Mouse (Mus musculus): Measurements from ENCODE around the gene Amigo2. TPM values are rescaled to one million over a fixed set of nuclear protein-coding genes. Genes with fewer than 3 reads are reported as not detected.

Amigo2 gene
- polyA plus RNA-seq, 1 experiment = 0.99 TPM

DNA sequence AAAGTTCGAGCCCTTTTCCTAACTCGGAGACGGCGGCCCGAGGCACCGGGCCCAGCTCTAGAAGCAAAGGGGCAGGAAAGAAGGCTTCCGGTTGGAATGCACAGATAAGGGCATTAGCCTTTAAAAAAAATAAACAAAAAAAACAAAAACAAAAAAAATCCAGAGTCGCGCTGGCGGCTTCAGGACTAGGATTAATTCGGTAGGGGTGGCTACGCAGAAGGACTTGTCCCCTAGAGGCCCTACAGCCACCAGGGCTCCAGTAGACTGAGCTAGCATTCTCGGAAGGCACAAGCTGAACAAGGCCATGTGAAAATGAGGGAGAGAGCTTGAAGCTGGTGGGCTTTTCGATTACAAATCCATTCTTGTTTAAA lies 689 bp upstream of the Amigo2 start:
- TF ChIP-seq POLR2A (IDR thresholded peaks at IDR 0.05; ENCODE audit: low read depth, low read length) (no peak), CTCF (conservative IDR thresholded peaks at IDR 0.05; ENCODE audit: insufficient read depth, insufficient read length, low read depth, low read length) (no peak)
- H3K36me3 ChIP-seq (ENCODE audit: control insufficient read depth, insufficient read depth, low read length) = no peaks in the 10 kb centered on the region
- H3K4me1 ChIP-seq (ENCODE audit: control insufficient read depth, insufficient read depth, low read length) = no peaks in the 10 kb centered on the region
- H3K27ac ChIP-seq (ENCODE audit: insufficient read depth, low read depth, low read length) = peak overlapping the region; percentile 91
- H3K27me3 ChIP-seq (replicated peaks; ENCODE audit: control insufficient read depth, insufficient read depth, low read length) = no peaks in the 10 kb centered on the region
- peak; percentile 50 for DNase-seq
- peak overlapping the region; percentile 80 for H3K4me3 ChIP-seq (ENCODE audit: insufficient read depth, low read depth, low read length)
- under 1% methylated on average over 14 of the region's 14 CpGs for WGBS

DNA sequence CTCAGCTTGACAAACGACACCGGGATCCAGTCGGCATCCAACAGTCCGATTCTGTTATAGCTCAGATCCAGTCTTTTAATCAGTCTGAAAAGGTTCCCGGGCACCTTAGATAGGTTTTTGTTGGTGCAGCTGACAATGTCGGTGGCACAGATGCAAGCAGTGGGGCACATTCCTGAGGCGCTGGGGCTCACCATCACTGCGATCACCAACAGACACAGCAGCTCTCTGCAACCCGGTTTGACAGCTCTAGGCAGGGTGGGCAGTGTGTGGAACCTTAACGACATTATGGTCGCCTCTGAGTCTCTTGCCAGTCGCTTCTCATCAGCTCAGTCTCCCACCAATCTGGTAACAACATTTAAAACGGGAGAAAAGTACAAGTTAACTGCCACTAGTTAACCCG lies 831 bp downstream of the Amigo2 start:
- no peak overlapping the region for H3K4me3 ChIP-seq (ENCODE audit: insufficient read depth, low read depth, low read length)
- no peaks in the 10 kb centered on the region for H3K4me1 ChIP-seq (ENCODE audit: control insufficient read depth, insufficient read depth, low read length)
- no peaks in the 10 kb centered on the region for H3K36me3 ChIP-seq (ENCODE audit: control insufficient read depth, insufficient read depth, low read length)
- no peak overlapping the region for H3K27ac ChIP-seq (ENCODE audit: insufficient read depth, low read depth, low read length)
- TF ChIP-seq POLR2A (IDR thresholded peaks at IDR 0.05; ENCODE audit: low read depth, low read length) = no peak
- no peak for TF ChIP-seq CTCF (conservative IDR thresholded peaks at IDR 0.05; ENCODE audit: insufficient read depth, insufficient read length, low read depth, low read length)
- DNase-seq = no peak
- WGBS = 34% methylated on average over 14 of the region's 14 CpGs
- no peaks in the 10 kb centered on the region for H3K27me3 ChIP-seq (replicated peaks; ENCODE audit: control insufficient read depth, insufficient read depth, low read length)

DNA sequence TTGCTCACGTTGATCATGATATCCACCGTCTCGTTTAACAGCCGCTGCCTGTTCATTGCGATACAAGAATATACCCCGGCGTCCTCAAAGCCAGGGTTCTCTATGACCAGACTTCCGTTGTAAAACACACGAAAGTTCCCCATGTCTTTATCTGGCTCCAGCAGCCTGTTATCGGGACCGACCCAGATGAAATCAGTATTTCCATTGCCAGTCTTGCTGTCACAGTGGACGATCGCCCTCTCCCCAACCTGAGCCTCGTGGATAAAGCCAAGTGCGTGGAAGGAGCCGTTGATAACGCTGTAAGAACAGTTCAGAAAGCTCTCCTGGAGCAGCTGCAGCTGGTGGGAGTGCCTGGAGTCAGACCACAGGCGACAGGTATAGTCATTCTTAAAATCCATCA lies 1.7 kb downstream of the Amigo2 start:
- WGBS = 80% methylated on average over 18 of the region's 18 CpGs
- Histone ChIP-seq H3K27ac (ENCODE audit: insufficient read depth, low read depth, low read length) (no peak overlapping the region), H3K36me3 (ENCODE audit: control insufficient read depth, insufficient read depth, low read length) (no peaks in the 10 kb centered on the region), H3K27me3 (replicated peaks; ENCODE audit: control insufficient read depth, insufficient read depth, low read length) (no peaks in the 10 kb centered on the region), H3K4me3 (ENCODE audit: insufficient read depth, low read depth, low read length) (no peak overlapping the region), H3K4me1 (ENCODE audit: control insufficient read depth, insufficient read depth, low read length) (no peaks in the 10 kb centered on the region)
- no peak for TF ChIP-seq POLR2A (IDR thresholded peaks at IDR 0.05; ENCODE audit: low read depth, low read length)
- no peak for TF ChIP-seq CTCF (conservative IDR thresholded peaks at IDR 0.05; ENCODE audit: insufficient read depth, insufficient read length, low read depth, low read length)
- no peak for DNase-seq

DNA sequence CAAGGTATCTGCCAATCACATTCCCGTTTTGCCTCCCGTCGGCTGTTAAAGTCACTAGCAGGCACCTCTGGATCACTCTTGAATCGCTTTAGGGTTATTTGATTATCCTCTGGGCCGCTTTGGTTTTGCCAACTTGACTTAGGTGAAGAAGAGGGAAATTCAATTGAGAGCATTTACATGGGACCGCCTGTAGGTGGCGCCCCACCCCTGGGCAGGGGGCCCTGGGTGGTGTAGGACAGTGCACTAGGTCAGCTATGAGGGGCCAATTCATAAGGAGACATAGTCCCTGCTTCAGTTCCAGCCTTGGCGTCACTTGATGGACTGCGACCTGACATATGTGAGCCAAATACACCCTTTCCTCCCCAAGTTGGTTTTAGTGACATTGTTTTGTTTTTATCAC lies 10.1 kb downstream of the Amigo2 start:
- WGBS = 45% methylated on average over 9 of the region's 9 CpGs
- H3K36me3 ChIP-seq (ENCODE audit: control insufficient read depth, insufficient read depth, low read length) = no peaks in the 10 kb centered on the region

DNA sequence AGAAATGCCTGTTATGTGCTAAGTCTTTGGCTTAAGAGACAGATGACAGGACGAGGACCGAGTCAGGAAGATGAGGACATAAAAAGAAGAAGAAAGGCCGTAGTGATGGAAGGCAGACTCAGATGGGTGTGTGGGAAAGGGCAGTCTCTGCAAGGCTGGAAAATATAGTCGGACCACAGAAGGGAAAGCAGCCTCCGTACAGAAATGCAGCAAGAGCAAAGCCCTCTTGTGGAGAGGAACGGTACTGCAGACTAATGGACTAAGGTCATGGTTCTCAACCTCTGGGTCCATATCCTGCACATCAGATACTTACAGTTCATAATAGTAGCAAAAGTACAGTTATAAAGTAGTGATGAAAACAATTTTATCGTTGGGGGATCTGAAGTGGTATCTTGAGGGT lies 11.9 kb downstream of the Amigo2 start:
- Histone ChIP-seq H3K27ac (ENCODE audit: insufficient read depth, low read depth, low read length) (no peak overlapping the region), H3K4me3 (ENCODE audit: insufficient read depth, low read depth, low read length) (no peak overlapping the region), H3K36me3 (ENCODE audit: control insufficient read depth, insufficient read depth, low read length) (no peaks in the 10 kb centered on the region), H3K27me3 (replicated peaks; ENCODE audit: control insufficient read depth, insufficient read depth, low read length) (no peaks in the 10 kb centered on the region), H3K4me1 (ENCODE audit: control insufficient read depth, insufficient read depth, low read length) (no peaks in the 10 kb centered on the region)
- TF ChIP-seq CTCF (conservative IDR thresholded peaks at IDR 0.05; ENCODE audit: insufficient read depth, insufficient read length, low read depth, low read length) (peak; percentile 83), POLR2A (IDR thresholded peaks at IDR 0.05; ENCODE audit: low read depth, low read length) (no peak)
- peak; percentile 62 for DNase-seq
- WGBS = 26% methylated on average over 7 of the region's 7 CpGs

More for the DNA sequence above, 10.1 kb downstream of the Amigo2 start:
- H3K4me3 ChIP-seq (ENCODE audit: insufficient read depth, low read depth, low read length) = no peak overlapping the region
- H3K27me3 ChIP-seq (replicated peaks; ENCODE audit: control insufficient read depth, insufficient read depth, low read length) = no peaks in the 10 kb centered on the region
- no peak overlapping the region for H3K27ac ChIP-seq (ENCODE audit: insufficient read depth, low read depth, low read length)
- DNase-seq = no peak
- no peaks in the 10 kb centered on the region for H3K4me1 ChIP-seq (ENCODE audit: control insufficient read depth, insufficient read depth, low read length)
- TF ChIP-seq CTCF (conservative IDR thresholded peaks at IDR 0.05; ENCODE audit: insufficient read depth, insufficient read length, low read depth, low read length) = peak; percentile 79
- TF ChIP-seq POLR2A (IDR thresholded peaks at IDR 0.05; ENCODE audit: low read depth, low read length) = no peak

DNA sequence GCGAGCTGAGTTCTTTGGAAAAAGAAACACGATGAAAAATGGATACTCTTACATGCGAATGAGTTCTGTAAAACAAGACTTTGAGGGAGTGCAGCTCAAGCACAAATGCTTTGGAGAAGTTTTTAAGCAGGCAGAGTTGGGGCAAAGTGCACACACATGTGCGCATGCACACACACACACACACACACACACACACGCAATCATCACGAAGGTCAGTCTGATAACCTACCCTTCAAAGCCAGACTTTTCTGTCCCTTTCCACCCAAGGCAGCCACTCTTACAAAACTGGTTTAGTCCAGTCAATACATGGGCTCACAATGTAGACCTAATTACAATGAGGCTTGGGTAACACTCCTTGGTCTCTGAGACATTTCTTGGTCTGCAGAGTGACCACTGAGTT lies 13.0 kb downstream of the Amigo2 start:
- no peak for DNase-seq
- no peak overlapping the region for H3K27ac ChIP-seq (ENCODE audit: insufficient read depth, low read depth, low read length)
- no peaks in the 10 kb centered on the region for H3K36me3 ChIP-seq (ENCODE audit: control insufficient read depth, insufficient read depth, low read length)
- no peak for TF ChIP-seq CTCF (conservative IDR thresholded peaks at IDR 0.05; ENCODE audit: insufficient read depth, insufficient read length, low read depth, low read length)
- no peak for TF ChIP-seq POLR2A (IDR thresholded peaks at IDR 0.05; ENCODE audit: low read depth, low read length)
- no peaks in the 10 kb centered on the region for H3K4me1 ChIP-seq (ENCODE audit: control insufficient read depth, insufficient read depth, low read length)
- H3K4me3 ChIP-seq (ENCODE audit: insufficient read depth, low read depth, low read length) = no peak overlapping the region
- H3K27me3 ChIP-seq (replicated peaks; ENCODE audit: control insufficient read depth, insufficient read depth, low read length) = no peaks in the 10 kb centered on the region
- WGBS = 89% methylated on average over 6 of the region's 6 CpGs

DNA sequence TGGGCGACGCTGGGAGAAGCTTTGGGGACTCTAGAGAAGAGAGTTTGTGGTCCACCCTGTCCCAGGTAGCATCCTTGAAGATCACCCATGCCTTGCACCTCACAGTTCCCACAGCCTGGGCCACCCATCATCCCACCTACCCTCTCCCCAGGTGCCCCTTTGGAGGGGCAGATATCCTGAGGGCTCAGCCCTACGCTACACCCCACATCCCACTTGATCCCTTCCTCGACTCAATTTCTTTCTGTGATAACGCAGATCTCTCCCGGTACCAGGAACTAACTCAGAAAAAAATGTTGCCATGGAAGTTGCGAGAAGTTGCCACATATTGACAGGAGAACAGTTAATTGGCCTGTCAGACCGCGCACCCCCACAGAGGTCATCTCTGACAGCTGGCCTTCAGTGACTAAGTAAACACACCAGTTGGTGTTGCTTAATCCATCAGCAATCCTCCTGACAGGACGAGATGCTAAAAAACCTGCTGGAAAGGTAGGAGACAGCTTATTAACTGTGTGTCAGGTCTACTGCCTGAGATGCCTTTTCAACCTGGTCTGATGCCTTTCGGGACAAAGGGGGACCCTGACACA lies 17.5 kb downstream of the Amigo2 start:
- H3K36me3 ChIP-seq (ENCODE audit: control insufficient read depth, insufficient read depth, low read length) = no peaks in the 10 kb centered on the region
- H3K4me3 ChIP-seq (ENCODE audit: insufficient read depth, low read depth, low read length) = no peak overlapping the region
- no peaks in the 10 kb centered on the region for H3K27me3 ChIP-seq (replicated peaks; ENCODE audit: control insufficient read depth, insufficient read depth, low read length)
- WGBS = 85% methylated on average over 11 of the region's 11 CpGs
- no peak overlapping the region for H3K27ac ChIP-seq (ENCODE audit: insufficient read depth, low read depth, low read length)
- no peak for DNase-seq
- TF ChIP-seq CTCF (conservative IDR thresholded peaks at IDR 0.05; ENCODE audit: insufficient read depth, insufficient read length, low read depth, low read length) = no peak
- no peak for TF ChIP-seq POLR2A (IDR thresholded peaks at IDR 0.05; ENCODE audit: low read depth, low read length)
- no peaks in the 10 kb centered on the region for H3K4me1 ChIP-seq (ENCODE audit: control insufficient read depth, insufficient read depth, low read length)

Measured in kidney, adult 2 months (tissue).